Mouse (Mus musculus) myocyte (in vitro differentiated cells): ENCODE results near the gene Pdk1. TPM values are rescaled to one million over a fixed set of nuclear protein-coding genes. Genes with fewer than 3 reads are reported as not detected.
"Not testable (repeated sequence)": the region's sequence is repeated elsewhere in the genome, so short reads cannot be mapped to it uniquely, and the experiment has no call there.

ENCODE experiments used
- H3K27me3 ChIP-seq: one replicate; pipeline ENCODE4 v1.6.1; 2011; ENCODE audit not compliant: control insufficient read depth, insufficient read depth, insufficient read length
- H3K36me3 ChIP-seq: one replicate; pipeline ENCODE4 v1.6.1; 2011; ENCODE audit not compliant: control insufficient read depth, insufficient read depth
- H3K4me2 ChIP-seq: one replicate; pipeline ENCODE4 v1.6.1; 2011; ENCODE audit warnings: low read depth, control low read depth
- H3K4me3 ChIP-seq: one replicate; pipeline ENCODE4 v1.5.1; 2011; ENCODE audit warnings: mild to moderate bottlenecking, control low read depth, moderate library complexity
- H3K79me2 ChIP-seq: one replicate; pipeline ENCODE4 v1.6.1; 2011; ENCODE audit not compliant: control insufficient read depth, insufficient read depth
- H3ac ChIP-seq: one replicate; pipeline ENCODE4 v1.6.1; 2011; ENCODE audit not compliant: control insufficient read depth, insufficient read length
- CEBPB ChIP-seq: IDR thresholded peaks from 2 replicates; pipeline ENCODE4 v1.6.1; 2011; ENCODE audit warnings: mild to moderate bottlenecking, moderate library complexity; ENCODE audit not compliant: poor library complexity, insufficient read depth, severe bottlenecking
- E2F4 ChIP-seq: IDR thresholded peaks from one replicate; pipeline ENCODE4 v1.6.1; 2011; ENCODE audit warnings: mild to moderate bottlenecking, control low read depth, moderate library complexity; ENCODE audit not compliant: insufficient read depth
- MAX ChIP-seq: IDR thresholded peaks from one replicate; pipeline ENCODE4 v1.6.1; 2011; ENCODE audit warnings: low read depth, mild to moderate bottlenecking, control low read depth
- MYOD1 ChIP-seq, 3 experiments: IDR thresholded peaks; one replicate each; pipeline ENCODE4 v1.6.1; 2011; ENCODE audit warnings: control low read depth in 2 of 3, low read depth in 2 of 3, mild to moderate bottlenecking in 2 of 3, moderate library complexity in 1 of 3; ENCODE audit not compliant: insufficient read length in 2 of 3, control insufficient read depth in 1 of 3
- MYOG ChIP-seq, 3 experiments: IDR thresholded peaks; one replicate each; pipeline ENCODE4 v1.6.1; 2011; ENCODE audit warnings: control low read depth in 2 of 3, low read depth in 2 of 3, mild to moderate bottlenecking in 2 of 3; ENCODE audit not compliant: insufficient read length in 2 of 3, control insufficient read depth in 1 of 3, insufficient read depth in 1 of 3
- POLR2A ChIP-seq: IDR thresholded peaks from one replicate; pipeline ENCODE4 v1.6.1; 2011; ENCODE audit warnings: low read depth, mild to moderate bottlenecking, control low read depth, moderate library complexity; ENCODE audit not compliant: insufficient read length
- POLR2AphosphoS2 ChIP-seq: IDR thresholded peaks from one replicate; pipeline ENCODE4 v1.6.1; 2011; ENCODE audit warnings: low read depth, control low read depth; ENCODE audit not compliant: insufficient read length
- REST ChIP-seq: IDR thresholded peaks from one replicate; pipeline ENCODE4 v1.6.1; 2011; ENCODE audit warnings: mild to moderate bottlenecking, control low read depth, moderate library complexity; ENCODE audit not compliant: insufficient read depth, insufficient read length
- SRF ChIP-seq: IDR thresholded peaks from one replicate; pipeline ENCODE4 v1.6.1; 2011; ENCODE audit warnings: low read depth; ENCODE audit not compliant: control insufficient read depth, insufficient read length
- TCF12 ChIP-seq: IDR thresholded peaks from one replicate; pipeline ENCODE4 v1.6.1; 2011; ENCODE audit warnings: mild to moderate bottlenecking, control low read depth; ENCODE audit not compliant: poor library complexity, insufficient read depth, severe bottlenecking
- TCF3 ChIP-seq: IDR thresholded peaks from one replicate; pipeline ENCODE4 v1.6.1; 2011; ENCODE audit warnings: low read depth, control low read depth; ENCODE audit not compliant: insufficient read length
- USF1 ChIP-seq: IDR thresholded peaks from one replicate; pipeline ENCODE4 v1.6.1; 2011; ENCODE audit warnings: low read depth, mild to moderate bottlenecking, control low read depth, moderate library complexity
- polyA plus RNA-seq: library from polyadenylated mRNA; unstranded; fragments of >200 nt; fragmentation: generic; extraction: Trizol; gene quantifications from one replicate; pipeline ENCODE4 v1.2.1, GENCODE M21; 2012; ENCODE audit warnings: missing spikeins

The Pdk1 gene
- polyA plus RNA-seq, 1 experiment = 17.0 TPM

DNA sequence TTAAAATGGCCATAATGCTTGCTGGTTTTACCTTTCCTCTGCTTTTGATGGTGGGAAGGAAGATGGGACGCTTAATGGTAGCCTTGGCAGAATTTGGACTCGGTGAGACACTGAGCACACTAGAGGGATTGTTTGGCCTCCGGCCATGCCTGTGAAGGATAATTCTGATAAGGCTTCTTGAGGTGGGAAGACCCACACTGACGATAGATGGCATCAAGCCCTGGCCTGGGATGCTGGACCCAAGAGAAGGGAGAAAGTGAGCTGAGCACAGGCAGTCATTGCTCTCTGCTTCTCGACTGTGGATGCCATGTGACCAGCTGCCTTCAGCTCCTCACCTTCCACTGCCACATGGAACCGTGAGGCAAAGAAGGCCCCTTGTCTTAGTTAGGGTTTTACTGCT lies 28.1 kb upstream of the Pdk1 start:
- Histone ChIP-seq H3K27me3 (no peaks in the 10 kb centered on the region), H3K36me3 (peaks cover 55% of the 10 kb centered on the region), H3K4me2 (no peak overlapping the region), H3ac (no peak overlapping the region), H3K79me2 (no peaks in the 10 kb centered on the region), H3K4me3 (no peak overlapping the region)
- TF ChIP-seq TCF12 = no peak
- no peak for TF ChIP-seq MYOG (IDR thresholded peaks at IDR 0.05; ENCODE audit: control insufficient read depth in 1 of 3, insufficient read depth in 1 of 3, insufficient read length in 2 of 3, low read depth in 2 of 3)
- no peak for TF ChIP-seq SRF
- TF ChIP-seq MAX = no peak
- no peak for TF ChIP-seq CEBPB
- TF ChIP-seq USF1 = no peak
- TF ChIP-seq REST = no peak
- no peak for TF ChIP-seq POLR2A
- no peak for TF ChIP-seq POLR2AphosphoS2
- no peak for TF ChIP-seq MYOD1 (IDR thresholded peaks at IDR 0.05; ENCODE audit: control insufficient read depth in 1 of 3, insufficient read length in 2 of 3, low read depth in 2 of 3)
- TF ChIP-seq TCF3 = no peak
- TF ChIP-seq E2F4 = no peak

DNA sequence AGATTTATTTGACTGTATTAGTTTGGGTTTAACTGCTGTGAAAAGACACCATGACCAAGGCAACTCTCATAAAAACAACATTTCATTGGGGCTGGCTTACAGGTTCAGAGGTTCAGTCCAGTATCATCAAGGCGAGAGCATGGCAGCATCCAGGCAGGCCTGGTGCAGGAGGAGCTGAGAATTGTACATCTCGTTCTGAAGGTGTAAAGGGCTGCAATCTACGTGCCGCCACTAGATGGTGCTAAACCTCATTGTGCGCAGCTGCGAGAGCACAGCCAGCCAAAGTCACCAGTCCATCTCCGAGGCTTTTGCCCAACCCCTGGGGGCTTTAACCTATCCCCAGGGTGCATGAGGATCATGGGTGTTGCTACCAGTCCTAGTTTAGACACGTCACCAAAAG lies 20.9 kb upstream of the Pdk1 start:
- not testable (repeated sequence) for H3K27me3 ChIP-seq, H3K4me2 ChIP-seq, H3K79me2 ChIP-seq, H3K4me3 ChIP-seq, H3ac ChIP-seq
- H3K36me3 ChIP-seq = peaks cover 33% of the 10 kb centered on the region

DNA sequence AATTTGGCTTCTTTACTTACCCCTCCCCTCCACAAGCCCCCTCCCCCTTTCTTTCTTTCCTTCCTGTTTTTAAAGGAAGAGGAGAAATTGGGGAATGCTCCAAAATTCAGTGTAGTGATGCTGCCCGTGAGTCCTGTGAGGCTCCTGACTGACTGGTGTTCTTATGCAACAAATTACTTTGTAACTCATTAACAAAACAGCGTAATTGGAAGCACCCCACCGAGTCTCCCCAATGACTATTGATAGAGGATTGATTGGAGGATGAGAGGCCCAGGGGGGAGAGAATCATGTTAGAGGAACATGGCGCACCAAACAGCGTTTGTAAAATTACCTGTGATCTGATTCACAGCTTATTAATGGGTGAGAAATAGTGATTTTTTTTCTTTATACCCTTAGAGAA lies 17.9 kb upstream of the Pdk1 start:
- TF ChIP-seq TCF12 = no peak
- no peak for TF ChIP-seq MAX
- no peak for TF ChIP-seq POLR2AphosphoS2
- TF ChIP-seq REST = no peak
- peaks cover 16% of the 10 kb centered on the region for H3K36me3 ChIP-seq
- H3K79me2 ChIP-seq = no peaks in the 10 kb centered on the region
- H3ac ChIP-seq = no peak overlapping the region
- no peaks in the 10 kb centered on the region for H3K27me3 ChIP-seq
- H3K4me2 ChIP-seq = no peak overlapping the region
- no peak overlapping the region for H3K4me3 ChIP-seq

GRCm38 (mm10) chr2:71863531-71864173 lies 9.4 kb upstream of the Pdk1 start:
- H3K36me3 ChIP-seq = no peaks in the 10 kb centered on the region
- TF ChIP-seq TCF12 (no peak), CEBPB (no peak), MAX (no peak), USF1 (no peak), TCF3 (no peak), MYOD1 (IDR thresholded peaks at IDR 0.05; ENCODE audit: control insufficient read depth in 1 of 3, insufficient read length in 2 of 3, low read depth in 2 of 3) (no peak), E2F4 (no peak), REST (no peak), MYOG (IDR thresholded peaks at IDR 0.05; ENCODE audit: control insufficient read depth in 1 of 3, insufficient read depth in 1 of 3, insufficient read length in 2 of 3, low read depth in 2 of 3) (no peak), POLR2A (no peak), POLR2AphosphoS2 (no peak), SRF (no peak)
- H3K4me3 ChIP-seq = no peak overlapping the region
- H3K79me2 ChIP-seq = no peaks in the 10 kb centered on the region
- no peaks in the 10 kb centered on the region for H3K27me3 ChIP-seq
- no peak overlapping the region for H3ac ChIP-seq
- H3K4me2 ChIP-seq = no peak overlapping the region

DNA sequence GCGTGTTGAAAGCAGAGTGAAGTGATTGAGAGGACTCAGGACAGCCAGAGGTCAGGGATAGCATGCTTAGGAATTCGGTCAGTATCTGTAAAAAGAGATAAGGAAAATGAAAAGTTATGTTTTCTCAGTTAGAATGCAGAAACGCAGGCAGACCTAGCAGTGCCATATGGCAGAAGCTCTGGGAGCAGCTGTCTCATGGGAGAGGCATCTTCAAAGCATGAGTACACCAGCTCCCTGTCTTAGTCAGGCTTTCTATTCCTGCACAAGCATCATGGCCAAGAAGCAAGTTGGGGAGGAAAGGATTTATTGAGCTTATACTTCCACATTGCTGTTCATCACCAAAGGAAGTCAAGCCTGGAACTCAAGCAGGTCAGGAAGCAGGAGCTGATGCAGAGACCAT lies 8.0 kb upstream of the Pdk1 start:
- TF ChIP-seq TCF12 (no peak), MYOG (IDR thresholded peaks at IDR 0.05; ENCODE audit: control insufficient read depth in 1 of 3, insufficient read depth in 1 of 3, insufficient read length in 2 of 3, low read depth in 2 of 3) (peak in 2 of 3 experiments; percentile 45 to 77), SRF (no peak), CEBPB (no peak), TCF3 (no peak), POLR2AphosphoS2 (no peak), MYOD1 (IDR thresholded peaks at IDR 0.05; ENCODE audit: control insufficient read depth in 1 of 3, insufficient read length in 2 of 3, low read depth in 2 of 3) (peak; percentile 41 to 64 (median 55))
- Histone ChIP-seq H3K4me3 (no peak overlapping the region), H3ac (no peak overlapping the region), H3K4me2 (no peak overlapping the region), H3K79me2 (no peaks in the 10 kb centered on the region), H3K36me3 (no peaks in the 10 kb centered on the region), H3K27me3 (no peaks in the 10 kb centered on the region)
